Mouse (Mus musculus) thymus, postnatal 10 days (tissue): ENCODE results near the gene Runx2.
A peak's percentile ranks its signal among the peaks of the same experiment; 100 is the strongest.

Source experiments
- DNase-seq, 2 experiments: peaks; one replicate each; pipeline ENCODE4 v3.0.0; 2021; ENCODE audit warnings: low spot score in 2 of 2

The Runx2 gene

GRCm38 (mm10) chr17:44814508-44815175 is at the start of gene Runx2:
TSS of gene Runx2 (minus strand) at chr17:44814797.
- DNase-seq: no peak

GRCm38 (mm10) chr17:44863165-44863564 is 48.6 kb upstream of the Runx2 start:
- DNase-seq: no peak

GRCm38 (mm10) chr17:44842184-44842583 is 27.6 kb upstream of the Runx2 start:
- DNase-seq: no peak

GRCm38 (mm10) chr17:44831201-44831600 is 16.6 kb upstream of the Runx2 start:
- DNase-seq: no peak

GRCm38 (mm10) chr17:44829587-44829986 is 15.0 kb upstream of the Runx2 start:
- DNase-seq: no peak

GRCm38 (mm10) chr17:44827964-44828363 is 13.4 kb upstream of the Runx2 start:
- DNase-seq: no peak

- DNase-seq: no peak
These were observed 12.5 kb upstream of the Runx2 start for GRCm38 (mm10) chr17:44827124-44827523.

GRCm38 (mm10) chr17:44821940-44822339 is 7.3 kb upstream of the Runx2 start:
- DNase-seq: no peak

GRCm38 (mm10) chr17:44819816-44820215 is 5.2 kb upstream of the Runx2 start:
- no peak for DNase-seq

- no peak for DNase-seq
These were observed 4.2 kb upstream of the Runx2 start for GRCm38 (mm10) chr17:44818825-44819224.

- DNase-seq: no peak
These were observed 7.6 kb downstream of the Runx2 start for GRCm38 (mm10) chr17:44807031-44807430.

- no peak for DNase-seq
These were observed 17.3 kb downstream of the Runx2 start for GRCm38 (mm10) chr17:44797331-44797730.

GRCm38 (mm10) chr17:44792218-44792917 is 22.2 kb downstream of the Runx2 start:
- no peak for DNase-seq

GRCm38 (mm10) chr17:44788982-44789747 is 25.4 kb downstream of the Runx2 start:
- DNase-seq: no peak

GRCm38 (mm10) chr17:44783143-44783542 is 31.5 kb downstream of the Runx2 start:
- no peak for DNase-seq

- DNase-seq: no peak
These were observed 32.2 kb downstream of the Runx2 start for GRCm38 (mm10) chr17:44782366-44782765.

- DNase-seq: no peak
These were observed 34.2 kb downstream of the Runx2 start for GRCm38 (mm10) chr17:44780353-44780752.

GRCm38 (mm10) chr17:44778141-44778540 is 36.5 kb downstream of the Runx2 start:
- no peak for DNase-seq

- DNase-seq: peak; percentile 77 to 79
These were observed 37.2 kb downstream of the Runx2 start for GRCm38 (mm10) chr17:44777337-44777804.

- DNase-seq: peak; percentile 92 to 98
These were observed 37.8 kb downstream of the Runx2 start, which contains the start of gene Supt3 for GRCm38 (mm10) chr17:44776738-44777270. TSS of gene Supt3 (plus strand) at chr17:44777152.

GRCm38 (mm10) chr17:44772576-44772975 is 42.0 kb downstream of the Runx2 start:
- DNase-seq: no peak

- no peak for DNase-seq
These were observed 43.7 kb downstream of the Runx2 start for GRCm38 (mm10) chr17:44770871-44771270.
